Mouse (Mus musculus): Measurements from ENCODE around the gene Nol7. TPM values are rescaled to one million over a fixed set of nuclear protein-coding genes. Genes with fewer than 3 reads are reported as not detected.

Nol7 gene
- polyA plus RNA-seq, 1 experiment from 2014 or later, result 160 TPM

DNA sequence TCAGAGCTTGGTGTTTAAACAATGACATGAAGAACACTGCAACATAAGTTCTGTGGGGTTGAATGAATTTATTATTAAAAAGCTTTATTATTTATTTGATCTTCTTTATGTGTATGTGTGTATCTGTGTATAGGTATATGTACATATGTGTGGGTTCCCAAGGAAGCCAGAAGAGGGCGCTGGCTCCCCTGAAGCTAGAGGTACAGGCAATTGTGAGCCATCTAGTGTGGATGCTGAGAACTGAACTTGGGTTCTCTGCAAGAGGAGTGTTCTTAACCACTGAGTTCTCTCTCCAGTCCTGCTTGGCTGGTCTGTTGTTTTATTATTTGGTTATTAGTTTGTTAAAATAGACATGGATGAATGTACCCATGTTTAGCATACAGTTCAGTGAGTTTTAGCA lies 25.3 kb upstream of the Nol7 start:
- Histone ChIP-seq H3K27me3 (replicated peaks) (no peaks in the 10 kb centered on the region), H3K4me3 (no peak overlapping the region), H3K4me2 (no peak overlapping the region), H3K27ac (no peak overlapping the region), H3K36me3 (replicated peaks) (peaks cover 30% of the 10 kb centered on the region), H3K9me3 (no peaks in the 10 kb centered on the region), H3K9ac (no peak overlapping the region), H3K4me1 (no peaks in the 10 kb centered on the region)
- WGBS, result 100% methylated on average over 1 of the region's 1 CpGs
- ATAC-seq (replicated peaks), result no peak

GRCm38 (mm10) chr13:43374205-43374604 lies 24.0 kb upstream of the Nol7 start:
- H3K4me3 ChIP-seq, result no peak overlapping the region
- no peak for ATAC-seq (replicated peaks)
- WGBS, result 86% methylated on average over 10 of the region's 10 CpGs

DNA sequence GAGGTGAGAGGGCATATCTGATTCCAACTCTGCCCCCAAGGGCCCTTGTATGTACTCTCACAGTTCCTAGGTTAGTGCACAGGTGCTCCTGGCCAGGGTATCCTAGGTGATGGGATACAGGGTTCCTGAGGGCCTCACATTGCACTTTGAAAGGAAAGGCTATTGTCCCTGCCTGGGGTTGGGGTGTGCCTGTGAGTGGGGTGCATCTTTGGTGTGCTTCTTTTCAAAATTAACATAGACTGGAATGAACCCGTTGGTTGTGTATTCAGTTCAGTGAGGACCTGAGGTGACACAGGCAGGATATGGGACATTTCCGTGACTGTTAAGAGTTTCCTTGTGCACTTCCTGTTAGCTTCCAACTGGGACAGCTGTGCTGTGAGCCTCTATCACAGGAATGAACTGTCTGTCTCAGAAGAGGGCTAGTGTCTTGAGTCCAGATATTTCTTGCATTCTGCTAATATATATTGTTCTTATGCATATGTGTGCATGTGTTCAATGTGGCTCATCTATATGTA lies 23.2 kb upstream of the Nol7 start:
- Histone ChIP-seq H3K4me1 (no peaks in the 10 kb centered on the region), H3K27ac (no peak overlapping the region), H3K9me3 (no peaks in the 10 kb centered on the region), H3K27me3 (replicated peaks) (no peaks in the 10 kb centered on the region), H3K36me3 (replicated peaks) (peaks cover 30% of the 10 kb centered on the region), H3K4me3 (no peak overlapping the region), H3K9ac (no peak overlapping the region), H3K4me2 (no peak overlapping the region)
- ATAC-seq (replicated peaks), result no peak
- WGBS, result 64% methylated on average over 2 of the region's 2 CpGs

More at GRCm38 (mm10) chr13:43374205-43374604, 24.0 kb upstream of the Nol7 start:
- Histone ChIP-seq H3K27ac (no peak overlapping the region), H3K27me3 (replicated peaks) (no peaks in the 10 kb centered on the region), H3K4me2 (no peak overlapping the region), H3K36me3 (replicated peaks) (peaks cover 30% of the 10 kb centered on the region), H3K4me1 (no peaks in the 10 kb centered on the region), H3K9ac (no peak overlapping the region), H3K9me3 (no peaks in the 10 kb centered on the region)

DNA sequence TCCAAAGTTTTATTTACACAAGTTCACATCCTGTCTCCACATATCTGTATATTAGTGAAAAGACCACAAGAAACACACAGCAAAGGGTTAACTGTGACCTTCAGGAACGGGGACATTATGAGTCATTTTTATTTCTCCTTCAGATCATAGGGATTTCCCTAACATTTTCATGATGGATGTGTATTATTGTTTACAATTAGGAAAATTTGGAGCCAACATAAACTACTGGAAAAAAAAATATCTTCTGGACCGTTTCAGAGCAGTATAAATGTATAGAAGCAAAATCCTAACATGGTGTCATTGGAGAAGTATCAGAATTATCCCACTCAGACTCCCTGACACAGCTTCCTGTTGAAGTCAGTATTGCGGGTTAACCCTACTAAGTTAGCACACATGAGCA lies 18.2 kb upstream of the Nol7 start:
- Histone ChIP-seq H3K9me3 (no peaks in the 10 kb centered on the region), H3K4me3 (no peak overlapping the region), H3K27me3 (replicated peaks) (no peaks in the 10 kb centered on the region), H3K36me3 (replicated peaks) (0 out of 2 replicates have a peak, but pooled peaks cover 10% of the 10 kb centered on the region), H3K4me2 (no peak overlapping the region), H3K4me1 (no peaks in the 10 kb centered on the region), H3K9ac (no peak overlapping the region), H3K27ac (no peak overlapping the region)
- no peak for ATAC-seq (replicated peaks)
- 87% methylated on average over 3 of the region's 3 CpGs for WGBS

DNA sequence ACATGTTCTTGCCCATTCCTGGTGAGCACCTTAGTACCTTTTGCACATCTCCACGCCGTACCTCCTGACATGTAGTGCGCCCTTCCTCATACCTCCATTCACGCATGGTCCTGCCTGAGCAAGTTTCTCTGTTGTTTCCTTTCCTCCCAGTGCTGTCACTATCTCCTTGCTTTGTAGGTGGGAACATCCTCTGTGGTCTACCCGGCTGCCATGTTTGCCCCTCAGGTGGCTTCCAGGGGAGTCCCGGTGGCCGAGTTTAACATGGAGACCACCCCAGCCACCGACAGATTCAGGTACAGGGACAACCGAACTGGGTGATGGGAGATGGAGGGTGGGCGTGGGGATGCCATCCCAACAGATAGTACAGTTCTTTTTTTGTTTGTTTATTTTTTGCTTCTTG lies 12.9 kb upstream of the Nol7 start:
- no peaks in the 10 kb centered on the region for H3K27me3 ChIP-seq (replicated peaks)

DNA sequence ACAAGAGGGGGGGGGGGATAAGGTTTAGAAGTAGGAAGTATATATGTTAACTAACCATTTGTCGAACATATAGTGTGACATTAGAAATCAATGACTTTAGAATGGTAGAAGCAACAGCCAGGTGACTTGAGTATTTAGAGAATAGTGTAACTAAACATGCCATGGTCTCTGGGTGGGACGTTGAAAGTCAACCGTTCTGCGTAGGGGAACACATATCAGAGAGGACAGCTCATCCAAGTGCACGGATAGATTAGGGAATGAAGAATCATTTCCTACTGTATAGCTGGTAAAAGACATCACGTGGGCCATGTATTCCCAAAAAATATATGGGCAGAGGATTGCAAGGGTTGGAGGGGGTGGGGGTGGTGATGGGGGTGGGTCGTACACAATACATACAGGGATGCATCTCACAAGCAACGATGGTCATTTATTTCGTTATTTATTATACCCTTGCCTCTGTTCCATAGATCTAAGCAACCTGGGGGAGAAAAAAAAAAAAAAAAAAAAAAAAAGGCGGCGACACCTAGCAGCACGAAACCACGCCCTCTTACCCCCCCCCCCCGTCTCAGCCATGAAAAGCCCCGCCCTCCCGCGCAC lies 392 bp upstream of the Nol7 start:
- 56% methylated on average over 13 of the region's 17 CpGs for WGBS
- peak overlapping the region; percentile 78 for H3K4me2 ChIP-seq
- peak; percentile 73 for ATAC-seq (replicated peaks)
- H3K4me3 ChIP-seq, result peak overlapping the region; percentile 72
- peaks cover 22% of the 10 kb centered on the region; the same call in 1 of the 2 replicates for H3K36me3 ChIP-seq (replicated peaks)
- H3K9me3 ChIP-seq, result no peaks in the 10 kb centered on the region
- H3K27me3 ChIP-seq (replicated peaks), result no peaks in the 10 kb centered on the region
- no peak overlapping the region for H3K27ac ChIP-seq
- peaks cover 16% of the 10 kb centered on the region for H3K4me1 ChIP-seq
- no peak overlapping the region for H3K9ac ChIP-seq

More for the DNA sequence above, 12.9 kb upstream of the Nol7 start:
- no peaks in the 10 kb centered on the region for H3K9me3 ChIP-seq
- H3K36me3 ChIP-seq (replicated peaks), result no peaks in the 10 kb centered on the region
- no peak for ATAC-seq (replicated peaks)
- H3K4me1 ChIP-seq, result no peaks in the 10 kb centered on the region
- no peak overlapping the region for H3K27ac ChIP-seq
- no peak overlapping the region for H3K9ac ChIP-seq
- 96% methylated on average over 10 of the region's 10 CpGs for WGBS
- no peak overlapping the region for H3K4me2 ChIP-seq
- no peak overlapping the region for H3K4me3 ChIP-seq

GRCm38 (mm10) chr13:43399576-43399975 lies 1.4 kb downstream of the Nol7 start:
- H3K27me3 ChIP-seq (replicated peaks), result no peaks in the 10 kb centered on the region
- H3K4me3 ChIP-seq, result peak overlapping the region; percentile 72
- peaks cover 25% of the 10 kb centered on the region; the same call in 1 of the 2 replicates for H3K36me3 ChIP-seq (replicated peaks)
- H3K9me3 ChIP-seq, result no peaks in the 10 kb centered on the region
- H3K4me1 ChIP-seq, result peaks cover 16% of the 10 kb centered on the region
- 90% methylated on average over 5 of the region's 5 CpGs for WGBS
- H3K4me2 ChIP-seq, result peak overlapping the region; percentile 78
- no peak overlapping the region for H3K9ac ChIP-seq
- no peak for ATAC-seq (replicated peaks)
- H3K27ac ChIP-seq, result no peak overlapping the region

DNA sequence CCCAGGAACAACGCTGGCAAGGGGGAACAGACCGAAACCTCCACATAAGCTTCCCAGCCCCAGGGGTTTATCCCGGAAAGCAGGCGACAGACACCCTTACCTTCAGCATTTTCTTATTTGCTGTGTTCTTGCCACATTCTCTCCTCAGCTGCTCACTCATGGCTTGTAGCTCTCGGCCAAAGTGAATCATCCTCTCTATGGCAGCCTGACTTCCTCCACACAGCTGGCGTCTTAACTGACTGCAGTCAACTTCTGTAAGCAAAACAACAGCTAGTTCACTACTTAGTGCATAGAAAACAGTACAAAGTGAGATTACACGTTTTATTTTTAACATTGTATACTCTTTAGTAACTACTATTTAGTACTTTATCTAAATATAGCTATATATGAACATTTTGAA lies 14.1 kb downstream of the Nol7 start:
- peaks cover 18% of the 10 kb centered on the region; the same call in 1 of the 2 replicates for H3K36me3 ChIP-seq (replicated peaks)
- no peak overlapping the region for H3K27ac ChIP-seq
- no peaks in the 10 kb centered on the region for H3K4me1 ChIP-seq
- H3K4me2 ChIP-seq, result no peak overlapping the region
- WGBS, result 93% methylated on average over 7 of the region's 7 CpGs
- no peak for ATAC-seq (replicated peaks)
- no peak overlapping the region for H3K9ac ChIP-seq
- H3K9me3 ChIP-seq, result no peaks in the 10 kb centered on the region
- no peaks in the 10 kb centered on the region for H3K27me3 ChIP-seq (replicated peaks)
- H3K4me3 ChIP-seq, result no peak overlapping the region

DNA sequence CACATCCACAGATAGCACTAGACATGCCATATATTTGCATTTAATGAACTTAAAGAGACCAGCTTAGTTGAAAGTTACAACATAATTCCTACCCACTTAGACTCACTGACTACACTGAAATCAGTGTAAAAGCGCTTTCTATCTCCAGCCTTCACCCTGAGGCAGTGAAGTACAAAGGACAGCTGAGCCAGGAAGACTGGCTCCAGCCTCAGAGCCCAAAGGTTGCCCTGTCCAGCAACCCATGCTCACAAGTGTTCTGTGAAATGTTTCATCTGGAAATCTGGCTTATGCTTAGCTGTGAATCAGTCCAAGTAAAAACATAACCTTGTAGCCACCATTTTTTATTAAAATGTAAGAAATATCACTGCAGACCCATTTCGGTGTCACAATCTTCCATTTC lies 15.4 kb downstream of the Nol7 start:
- Histone ChIP-seq H3K9me3 (no peaks in the 10 kb centered on the region), H3K4me3 (no peak overlapping the region), H3K4me1 (no peaks in the 10 kb centered on the region), H3K4me2 (no peak overlapping the region), H3K9ac (no peak overlapping the region), H3K27ac (no peak overlapping the region), H3K36me3 (replicated peaks) (peaks cover 19% of the 10 kb centered on the region; the same call in 1 of the 2 replicates), H3K27me3 (replicated peaks) (no peaks in the 10 kb centered on the region)
- ATAC-seq (replicated peaks), result no peak
- WGBS, result 99% methylated on average over 2 of the region's 2 CpGs

- no peaks in the 10 kb centered on the region for H3K4me1 ChIP-seq
- no peak for ATAC-seq (replicated peaks)
- H3K9ac ChIP-seq, result no peak overlapping the region
- no peaks in the 10 kb centered on the region for H3K9me3 ChIP-seq
- no peak overlapping the region for H3K4me2 ChIP-seq
- 88% methylated on average over 1 of the region's 1 CpGs for WGBS
- no peak overlapping the region for H3K4me3 ChIP-seq
- no peaks in the 10 kb centered on the region for H3K27me3 ChIP-seq (replicated peaks)
- peaks cover 33% of the 10 kb centered on the region; the same call in 1 of the 2 replicates for H3K36me3 ChIP-seq (replicated peaks)
- no peak overlapping the region for H3K27ac ChIP-seq
Measured at GRCm38 (mm10) chr13:43415249-43415648, 17.1 kb downstream of the Nol7 start.

GRCm38 (mm10) chr13:43428436-43428835 lies 30.2 kb downstream of the Nol7 start:
- no peaks in the 10 kb centered on the region for H3K4me1 ChIP-seq
- no peaks in the 10 kb centered on the region for H3K9me3 ChIP-seq
- WGBS, result 94% methylated on average over 4 of the region's 4 CpGs
- H3K27me3 ChIP-seq (replicated peaks), result no peaks in the 10 kb centered on the region
- no peak overlapping the region for H3K4me2 ChIP-seq
- no peak for ATAC-seq (replicated peaks)
- H3K9ac ChIP-seq, result no peak overlapping the region
- no peaks in the 10 kb centered on the region for H3K36me3 ChIP-seq (replicated peaks)
- H3K27ac ChIP-seq, result no peak overlapping the region
- no peak overlapping the region for H3K4me3 ChIP-seq

- Histone ChIP-seq H3K4me3 (no peak overlapping the region), H3K27ac (no peak overlapping the region), H3K9ac (no peak overlapping the region), H3K4me1 (no peaks in the 10 kb centered on the region), H3K36me3 (replicated peaks) (no peaks in the 10 kb centered on the region), H3K4me2 (no peak overlapping the region), H3K9me3 (no peaks in the 10 kb centered on the region), H3K27me3 (replicated peaks) (no peaks in the 10 kb centered on the region)
- whole genome bisulfite sequencing, result 87% methylated on average over 2 of the region's 2 CpGs
- ATAC-seq (replicated peaks), result no peak
Measured at GRCm38 (mm10) chr13:43433395-43433794, 35.2 kb downstream of the Nol7 start.

- H3K4me1 ChIP-seq, result 0 out of 2 replicates have a peak, but pooled peaks cover 2% of the 10 kb centered on the region
- H3K36me3 ChIP-seq (replicated peaks), result no peaks in the 10 kb centered on the region
- H3K9ac ChIP-seq, result no peak overlapping the region
- no peak for ATAC-seq (replicated peaks)
- WGBS, result 92% methylated on average over 1 of the region's 1 CpGs
- no peak overlapping the region for H3K4me2 ChIP-seq
- no peak overlapping the region for H3K4me3 ChIP-seq
- no peak overlapping the region for H3K27ac ChIP-seq
- no peaks in the 10 kb centered on the region for H3K27me3 ChIP-seq (replicated peaks)
- no peaks in the 10 kb centered on the region for H3K9me3 ChIP-seq
Measured at GRCm38 (mm10) chr13:43440376-43440775, 42.2 kb downstream of the Nol7 start.
